Mouse (Mus musculus) neural tube, embryonic 13.5 days (tissue): ENCODE measurements at regions not wholly inside any gene's neighbourhood (a gene's known extent, or its start where the extent isn't known, plus 50 kb on each side); places are given as distances from the start of the nearest gene placed in this dataset.

Experiments
- ATAC-seq: fragments of 200-750 bp; cut with Nextera tagmentation; 2 replicates; pipeline ENCODE4 v1.8.0; 2017; ENCODE audit warnings: low read depth, mild to moderate bottlenecking, moderate TSS enrichment, moderate library complexity
- H3K27ac ChIP-seq: fragments of 300-500 bp; sonication (generic); replicated peaks from 2 replicates; pipeline ENCODE4 v1.5.1; 2015; ENCODE audit warnings: moderate library complexity, mild to moderate bottlenecking, inconsistent platforms
- H3K27me3 ChIP-seq: fragments of 300-500 bp; sonication (generic); 2 replicates; pipeline ENCODE4 v1.6.1; 2015; ENCODE audit warnings: mild to moderate bottlenecking, inconsistent platforms
- H3K36me3 ChIP-seq: fragments of 300-500 bp; sonication (generic); 2 replicates; pipeline ENCODE4 v1.6.1; 2015; ENCODE audit warnings: mild to moderate bottlenecking, inconsistent platforms
- H3K4me1 ChIP-seq: fragments of 300-500 bp; sonication (generic); replicated peaks from 2 replicates; pipeline ENCODE4 v1.6.1; 2015; ENCODE audit warnings: inconsistent platforms
- H3K4me2 ChIP-seq: fragments of 300-500 bp; sonication (generic); 2 replicates; pipeline ENCODE4 v1.6.1; 2015; ENCODE audit warnings: inconsistent platforms, mild to moderate bottlenecking, moderate library complexity
- H3K4me3 ChIP-seq: fragments of 300-500 bp; sonication (generic); 2 replicates; pipeline ENCODE4 v1.5.1; 2015; ENCODE audit warnings: mild to moderate bottlenecking, inconsistent platforms
- H3K9ac ChIP-seq: fragments of 300-500 bp; sonication (generic); 2 replicates; pipeline ENCODE4 v1.6.1; 2015; ENCODE audit warnings: moderate library complexity, mild to moderate bottlenecking, inconsistent platforms
- H3K9me3 ChIP-seq: fragments of 300-500 bp; sonication (generic); 2 replicates; pipeline ENCODE4 v1.6.1; 2016; ENCODE audit warnings: inconsistent platforms
- WGBS: fragments of 180-500 bp; shearing (Covaris S2); methylation state at CpG from one replicate; pipeline ENCODE4 v1.1.7; 2015; 5-methylcytosine and 5-hydroxymethylcytosine counted together

GRCm38 (mm10) chr10:6007238-6007972, 85.2 kb upstream of the Rgs17 start:
- Histone ChIP-seq H3K4me2 (no peak overlapping the region), H3K36me3 (no peaks in the 10 kb centered on the region), H3K27ac (no peak overlapping the region), H3K27me3 (no peaks in the 10 kb centered on the region), H3K9ac (no peak overlapping the region), H3K4me3 (no peak overlapping the region), H3K9me3 (no peaks in the 10 kb centered on the region), H3K4me1 (no peaks in the 10 kb centered on the region)
- ATAC-seq, result no peak
- WGBS, result 85% methylated on average over 1 of the region's 1 CpGs

DNA sequence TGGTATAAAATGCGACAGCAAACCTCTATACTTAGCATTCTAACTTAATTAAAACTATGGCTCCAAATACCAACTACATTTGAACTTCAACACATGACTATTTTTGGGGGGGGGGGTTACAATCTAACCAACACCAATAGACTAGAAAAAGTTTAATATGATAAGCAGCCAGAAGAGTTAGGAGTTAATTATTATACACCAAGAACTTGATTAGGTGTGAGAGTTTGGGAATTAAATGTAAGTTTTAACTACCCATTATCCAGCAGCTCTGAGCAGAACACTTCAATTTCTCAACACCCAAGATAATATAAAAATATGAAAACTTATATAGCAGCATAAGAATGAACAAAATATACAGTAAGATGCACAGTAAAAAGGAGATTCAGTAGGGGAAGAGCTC, 59.2 kb upstream of the Rgs17 start:
- ATAC-seq, result no peak
- H3K36me3 ChIP-seq, result no peaks in the 10 kb centered on the region
- 94% methylated on average over 1 of the region's 1 CpGs for WGBS

GRCm38 (mm10) chr10:5978534-5978933, 56.3 kb upstream of the Rgs17 start:
- Histone ChIP-seq H3K36me3 (no peaks in the 10 kb centered on the region), H3K4me3 (no peak overlapping the region), H3K4me2 (no peak overlapping the region), H3K9me3 (no peaks in the 10 kb centered on the region), H3K9ac (no peak overlapping the region), H3K27ac (no peak overlapping the region), H3K4me1 (no peaks in the 10 kb centered on the region), H3K27me3 (no peaks in the 10 kb centered on the region)
- 73% methylated on average over 1 of the region's 1 CpGs for WGBS
- no peak for ATAC-seq

More for the DNA sequence above, 59.2 kb upstream of the Rgs17 start:
- Histone ChIP-seq H3K4me2 (no peak overlapping the region), H3K27ac (no peak overlapping the region), H3K27me3 (no peaks in the 10 kb centered on the region), H3K9me3 (no peaks in the 10 kb centered on the region), H3K4me1 (no peaks in the 10 kb centered on the region), H3K4me3 (no peak overlapping the region), H3K9ac (no peak overlapping the region)
